ENCODE assay signal across 8 mouse cellular contexts in genomic region chr7:30308076-30309005, GRCm38 (mm10). TPM values are rescaled to one million over a fixed set of nuclear protein-coding genes. Genes with fewer than 3 reads are reported as not detected.
DNase-seq lines count a peak whose midpoint lies in the region; ATAC-seq and TF ChIP-seq lines count a peak whose summit lies in the region.

Gene Alkbh6 (plus strand): TSS chr7:30308717.

- H3K9me3 ChIP-seq in hindbrain, embryonic 13.5 days, result no peaks in the 10 kb centered on the region

- POLR2A ChIA-PET in Patski (lab: Charles Lee), result interaction anchor here (0.7 to 0.8 kb wide), 2 partner anchors 13 to 14 kb away, joined by 3 to 5 read pairs; partner anchors contain the start of gene E130208F15Rik

- 4% methylated on average over 27 of the region's 27 CpGs for WGBS in hindbrain, embryonic 13.5 days

- peak within 1 kb of the TSS; percentile 85 for H3K27ac ChIP-seq in hindbrain, embryonic 13.5 days

- H3K27me3 ChIP-seq in Patski, result no peaks in the 10 kb centered on the region
- no peaks in the 10 kb centered on the region for H3K27me3 ChIP-seq in hindbrain, embryonic 13.5 days

- H3K36me3 ChIP-seq in hindbrain, embryonic 13.5 days, result peaks cover 61% of the 10 kb centered on the region

- H3K4me1 ChIP-seq in hindbrain, embryonic 13.5 days (replicated peaks), result peaks cover 24% of the 10 kb centered on the region

- DNase-seq in Patski (ENCODE audit: low read depth, low spot score), result peak; percentile 78
- DNase-seq in cerebellum, postnatal 14 days, result peak; percentile 94 to 95
- DNase-seq in frontal cortex, postnatal 14 days (ENCODE audit: low spot score in 2 of 2), result peak; percentile 93 to 96
- peak; percentile 77 to 78 for DNase-seq in layer of hippocampus, postnatal 25 days (ENCODE audit: extremely low spot score in 1 of 2, low spot score in 1 of 2)
- peak; percentile 97 for DNase-seq in lung, postnatal 25 days (ENCODE audit: low spot score)
- peak; percentile 95 for DNase-seq in retina, embryonic 14.5 days (ENCODE audit: low spot score)
- peak; percentile 90 for DNase-seq in thymus, postnatal 4 days

- CTCF ChIA-PET in Patski (lab: Charles Lee), result interaction anchor here (1.3 kb wide), 1 partner anchor 12 kb away, joined by 3 read pairs; no protein-coding TSS in a partner anchor

- H3K4me3 ChIP-seq in hindbrain, embryonic 13.5 days, result peak within 1 kb of the TSS; percentile 70

- H3K4me2 ChIP-seq in hindbrain, embryonic 13.5 days, result peak within 1 kb of the TSS; percentile 89

- in situ Hi-C loops in Patski (cut with MboI; ENCODE audit: low pct_unique_long_range_greater_than_20kb), result no loop called here

- ATAC-seq in Patski, result peak; percentile 100
- ATAC-seq in hindbrain, embryonic 13.5 days (ENCODE audit: low FRiP score), result peak; percentile 99

- peak within 1 kb of the TSS; percentile 82 for H3K9ac ChIP-seq in hindbrain, embryonic 13.5 days

- TF ChIP-seq CTCF in Patski (IDR thresholded peaks at IDR 0.05), result no peak

RNA-seq across cellular contexts. Expression of gene Alkbh6, which starts in this region (rescaled TPM):
- polyA plus RNA-seq in Patski (2021), result 35.2 TPM
- polyA plus RNA-seq in hindbrain, embryonic 13.5 days (2015; fragmentation: Nextera tagmentation; extraction: Ambion mirVana), result 118 and 126 TPM in 2 replicates
- 10 to 100 TPM; 47.1 to 55.1 TPM for total RNA-seq in layer of hippocampus, postnatal 25 days (2021)

Comparison
In these comparisons a context has a peak if more than half of its experiments do, and no peak if none do; other contexts are left out.
1. Peak in every context shown above with its lines: DNase-seq, ATAC-seq, H3K4me3 ChIP-seq and H3K27ac ChIP-seq.